Mouse (Mus musculus) liver, postnatal 0 days (tissue): ENCODE results near the gene Kif23. TPM values are rescaled to one million over a fixed set of nuclear protein-coding genes. Genes with fewer than 3 reads are reported as not detected.
A peak's percentile ranks its signal among the peaks of the same experiment; 100 is the strongest.

Experiments used
- ATAC-seq: fragments of 200-750 bp; cut with Nextera tagmentation; 2 replicates; pipeline ENCODE4 v1.8.0; 2017; ENCODE audit warnings: mild to moderate bottlenecking, moderate library complexity
- DNase-seq: peaks from one replicate; pipeline ENCODE4 v3.0.0-alpha.2; 2016
- H3K27ac ChIP-seq: fragments of 300-500 bp; sonication (generic); 2 replicates; pipeline ENCODE4 v1.5.1; 2014; ENCODE audit warnings: antibody characterized with exemption, moderate library complexity, mild to moderate bottlenecking, low read depth
- H3K27me3 ChIP-seq: fragments of 300-500 bp; sonication (generic); 2 replicates; pipeline ENCODE4 v1.6.1; 2014; ENCODE audit warnings: low read length, control low read depth, mixed read lengths; ENCODE audit not compliant: insufficient read depth
- H3K36me3 ChIP-seq: fragments of 300-500 bp; sonication (generic); replicated peaks from 2 replicates; pipeline ENCODE4 v1.6.1; 2014; ENCODE audit warnings: mild to moderate bottlenecking, control low read depth, low read length, moderate library complexity, mixed read lengths; ENCODE audit not compliant: insufficient read depth
- H3K4me1 ChIP-seq: fragments of 300-500 bp; sonication (generic); 2 replicates; pipeline ENCODE4 v1.6.1; 2014; ENCODE audit warnings: antibody characterized with exemption, mild to moderate bottlenecking, control low read depth; ENCODE audit not compliant: insufficient read depth
- H3K4me2 ChIP-seq: fragments of 300-500 bp; sonication (generic); 2 replicates; pipeline ENCODE4 v1.6.1; 2014; ENCODE audit warnings: low read depth, mild to moderate bottlenecking, low read length, moderate library complexity, mixed read lengths
- H3K4me3 ChIP-seq: fragments of 300-500 bp; sonication (generic); 2 replicates; pipeline ENCODE4 v1.5.1; 2014; ENCODE audit warnings: low read depth, low read length
- H3K9ac ChIP-seq: fragments of 300-500 bp; sonication (generic); replicated peaks from 2 replicates; pipeline ENCODE4 v1.6.1; 2014; ENCODE audit warnings: mild to moderate bottlenecking, moderate library complexity
- H3K9me3 ChIP-seq: fragments of 300-500 bp; sonication (generic); 2 replicates; pipeline ENCODE4 v1.6.1; 2016; ENCODE audit warnings: mild to moderate bottlenecking, control low read depth, low read length, mixed read lengths
- CTCF ChIP-seq: sonication (generic); IDR thresholded peaks from 2 replicates; pipeline ENCODE4 v1.5.1; 2016; ENCODE audit warnings: antibody characterized with exemption, low read depth
- EP300 ChIP-seq: IDR thresholded peaks from 2 replicates; pipeline ENCODE4 v1.6.1; 2016; ENCODE audit warnings: antibody characterized with exemption, low read depth, mild to moderate bottlenecking
- WGBS: fragments of 180-500 bp; shearing (Covaris S2); extraction: QIAGEN DNeasy Blood & Tissue Kit; methylation state at CpG from one replicate; pipeline ENCODE4 v1.1.7; 2014; ENCODE audit not compliant: insufficient replicate concordance; 5-methylcytosine and 5-hydroxymethylcytosine counted together
- polyA plus RNA-seq: library from polyadenylated mRNA; unstranded; fragments of >200 nt; fragmentation: Nextera tagmentation; extraction: Ambion mirVana; gene quantifications from 2 replicates; pipeline ENCODE4 v1.2.1, GENCODE M21; 2015

Gene Kif23
- polyA plus RNA-seq, 1 experiment from 2014 or later, result 28.8 TPM

- Histone ChIP-seq H3K4me2 (no peak overlapping the region), H3K4me3 (no peak overlapping the region), H3K9ac (no peak overlapping the region), H3K4me1 (peaks cover 3% of the 10 kb centered on the region; the same call in 1 of the 2 replicates), H3K36me3 (no peaks in the 10 kb centered on the region), H3K27ac (no peak overlapping the region), H3K27me3 (0 out of 2 replicates have a peak, but pooled peaks cover 3% of the 10 kb centered on the region), H3K9me3 (no peaks in the 10 kb centered on the region)
- TF ChIP-seq CTCF, result no peak
- TF ChIP-seq EP300, result no peak
- DNase-seq, result no peak
- WGBS, result 51% methylated on average over 5 of the region's 5 CpGs
- ATAC-seq, result no peak
Observed at GRCm38 (mm10) chr9:61981876-61982275, 35.3 kb upstream of the Kif23 start.

GRCm38 (mm10) chr9:61979983-61980382 is 33.4 kb upstream of the Kif23 start:
- H3K9me3 ChIP-seq, result no peaks in the 10 kb centered on the region
- H3K4me2 ChIP-seq, result no peak overlapping the region
- TF ChIP-seq CTCF (peak; percentile 57), EP300 (no peak)
- no peak overlapping the region for H3K9ac ChIP-seq
- H3K27ac ChIP-seq, result no peak overlapping the region
- peaks cover 3% of the 10 kb centered on the region; the same call in 1 of the 2 replicates for H3K4me1 ChIP-seq
- WGBS, result 76% methylated on average over 2 of the region's 2 CpGs
- H3K27me3 ChIP-seq, result 0 out of 2 replicates have a peak, but pooled peaks cover 3% of the 10 kb centered on the region
- H3K36me3 ChIP-seq, result no peaks in the 10 kb centered on the region
- ATAC-seq (no peak), DNase-seq (no peak)
- no peak overlapping the region for H3K4me3 ChIP-seq

GRCm38 (mm10) chr9:61977258-61977945 is 30.8 kb upstream of the Kif23 start:
- ATAC-seq, result peak; percentile 55; the same call in 1 of the 2 replicates
- H3K27ac ChIP-seq, result peak overlapping the region; percentile 59
- TF ChIP-seq EP300 (no peak), CTCF (no peak)
- H3K9ac ChIP-seq, result no peak overlapping the region
- 70% methylated on average over 13 of the region's 13 CpGs for WGBS
- H3K9me3 ChIP-seq, result no peaks in the 10 kb centered on the region
- no peaks in the 10 kb centered on the region for H3K36me3 ChIP-seq
- DNase-seq, result no peak
- H3K4me3 ChIP-seq, result no peak overlapping the region
- H3K4me2 ChIP-seq, result no peak overlapping the region
- H3K4me1 ChIP-seq, result peaks cover 3% of the 10 kb centered on the region; the same call in 1 of the 2 replicates
- H3K27me3 ChIP-seq, result no peaks in the 10 kb centered on the region

- 64% methylated on average over 9 of the region's 9 CpGs for whole genome bisulfite sequencing
- Histone ChIP-seq H3K4me3 (no peak overlapping the region), H3K9me3 (no peaks in the 10 kb centered on the region), H3K9ac (no peak overlapping the region), H3K4me1 (peaks cover 2% of the 10 kb centered on the region; the same call in 1 of the 2 replicates), H3K27me3 (no peaks in the 10 kb centered on the region), H3K4me2 (no peak overlapping the region), H3K27ac (no peak overlapping the region), H3K36me3 (no peaks in the 10 kb centered on the region)
- ATAC-seq (no peak), DNase-seq (no peak)
- TF ChIP-seq CTCF (no peak), EP300 (no peak)
Observed at GRCm38 (mm10) chr9:61972031-61972430, 25.5 kb upstream of the Kif23 start.

- DNase-seq, result no peak
- H3K27ac ChIP-seq, result no peak overlapping the region
- TF ChIP-seq CTCF (no peak), EP300 (no peak)
- peaks cover 2% of the 10 kb centered on the region; the same call in 1 of the 2 replicates for H3K4me1 ChIP-seq
- 28% methylated on average over 3 of the region's 3 CpGs for WGBS
- H3K4me2 ChIP-seq, result no peak overlapping the region
- no peak overlapping the region for H3K9ac ChIP-seq
- no peak overlapping the region for H3K4me3 ChIP-seq
- no peak for ATAC-seq
- no peaks in the 10 kb centered on the region for H3K36me3 ChIP-seq
- no peaks in the 10 kb centered on the region for H3K27me3 ChIP-seq
- no peaks in the 10 kb centered on the region for H3K9me3 ChIP-seq
Observed at GRCm38 (mm10) chr9:61971045-61971444, 24.5 kb upstream of the Kif23 start.

- no peak overlapping the region for H3K9ac ChIP-seq
- H3K4me2 ChIP-seq, result no peak overlapping the region
- H3K9me3 ChIP-seq, result no peaks in the 10 kb centered on the region
- no peak for TF ChIP-seq CTCF
- no peak for TF ChIP-seq EP300
- WGBS, result 71% methylated on average over 10 of the region's 10 CpGs
- ATAC-seq (no peak), DNase-seq (no peak)
- H3K27ac ChIP-seq, result no peak overlapping the region
- H3K36me3 ChIP-seq, result no peaks in the 10 kb centered on the region
- H3K4me1 ChIP-seq, result peaks cover 11% of the 10 kb centered on the region
- H3K4me3 ChIP-seq, result no peak overlapping the region
- no peaks in the 10 kb centered on the region for H3K27me3 ChIP-seq
Observed at GRCm38 (mm10) chr9:61967357-61967756, 20.8 kb upstream of the Kif23 start.
